Mouse (Mus musculus) monocyte, adult 5-6 weeks (primary cell): Measurements from ENCODE around the gene Chd1l. TPM values are rescaled to one million over a fixed set of nuclear protein-coding genes. Genes with fewer than 3 reads are reported as not detected.

ENCODE experiments used
- ATAC-seq: fragments of 153-309, 156-312 bp; replicated peaks from 2 replicates; pipeline ENCODE4 v1.8.0; 2017; ENCODE audit warnings: mild to moderate bottlenecking; ENCODE audit not compliant: low TSS enrichment, insufficient number of reproducible peaks, severe bottlenecking, poor library complexity, low FRiP score
- total RNA-seq: library from RNA; stranded (forward); fragments of 200-1000, 200-491, 200-594 nt; gene quantifications from 3 replicates; pipeline ENCODE4 v1.2.3, GENCODE M21; 2017

Gene Chd1l
- total RNA-seq, 1 experiment from 2014 or later, result 26.7 TPM

- ATAC-seq, result no peak
Observed at GRCm38 (mm10) chr3:97624611-97625010, 14.6 kb upstream of the Chd1l start.

DNA sequence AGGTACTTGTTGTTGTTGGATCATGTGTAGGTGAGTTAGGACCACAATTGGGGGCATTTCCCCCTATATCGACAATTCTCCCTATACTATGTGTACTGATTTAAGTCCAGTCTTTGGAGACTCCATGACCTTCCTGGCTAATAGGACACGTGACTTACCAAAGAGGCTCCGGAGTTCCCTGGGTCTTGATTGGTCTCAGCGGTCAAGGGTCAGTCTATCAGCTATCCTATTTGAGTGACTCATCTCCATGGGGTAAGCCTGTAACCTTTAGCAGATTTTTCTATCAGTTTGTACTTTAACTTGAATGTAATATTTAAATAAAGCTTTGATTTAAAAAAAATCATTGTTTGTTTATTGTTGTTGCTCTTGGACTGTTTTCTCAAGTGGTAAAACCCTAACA is 10.7 kb upstream of the Chd1l start:
- ATAC-seq, result no peak

DNA sequence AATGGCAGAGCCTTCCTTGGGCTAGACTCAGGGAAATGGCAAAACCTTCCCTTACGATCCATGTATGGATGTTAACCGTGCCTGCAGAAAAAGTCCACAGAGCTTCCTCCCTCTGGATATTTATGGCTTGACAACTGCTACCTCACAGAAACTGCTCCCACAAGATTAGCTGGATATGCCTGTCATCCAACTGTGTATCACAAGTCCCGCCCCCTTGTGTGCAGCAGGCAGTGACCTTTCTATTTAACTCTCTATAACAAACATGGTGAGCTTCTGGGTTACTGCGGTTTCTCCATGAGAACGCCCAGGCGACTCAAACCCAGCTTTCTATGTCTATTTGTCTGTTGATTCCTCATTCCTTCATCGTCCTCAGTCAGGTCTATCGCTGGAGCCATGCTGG is 7.9 kb upstream of the Chd1l start:
- ATAC-seq, result no peak

- ATAC-seq, result no peak
Observed at GRCm38 (mm10) chr3:97617091-97617825, 7.3 kb upstream of the Chd1l start.

DNA sequence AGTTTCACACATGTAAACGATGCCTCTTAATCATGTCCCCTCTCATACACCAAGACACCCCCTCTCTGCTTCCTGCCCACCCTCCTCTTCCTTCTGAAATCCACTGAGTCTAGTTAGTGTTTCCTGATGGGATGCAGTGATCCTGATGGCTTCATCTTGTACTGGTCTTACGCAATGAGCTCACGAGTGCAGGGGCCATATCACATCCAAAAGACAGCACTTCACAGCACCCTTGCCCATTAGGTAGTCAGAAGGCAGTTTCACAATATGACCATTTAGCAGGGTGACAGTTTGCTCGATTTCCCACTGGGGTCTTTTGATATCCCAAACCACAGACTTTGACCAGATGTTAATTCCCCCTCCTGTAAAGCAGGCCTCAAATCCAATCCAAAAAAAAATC is 5.9 kb upstream of the Chd1l start:
- no peak for ATAC-seq

GRCm38 (mm10) chr3:97615154-97615553 is 5.2 kb upstream of the Chd1l start:
- no peak for ATAC-seq

- no peak for ATAC-seq
Observed at GRCm38 (mm10) chr3:97611021-97611420, 1.0 kb upstream of the Chd1l start.

- peak; percentile 23 for ATAC-seq
Observed at GRCm38 (mm10) chr3:97609201-97609844, 680 bp downstream of the Chd1l start.

DNA sequence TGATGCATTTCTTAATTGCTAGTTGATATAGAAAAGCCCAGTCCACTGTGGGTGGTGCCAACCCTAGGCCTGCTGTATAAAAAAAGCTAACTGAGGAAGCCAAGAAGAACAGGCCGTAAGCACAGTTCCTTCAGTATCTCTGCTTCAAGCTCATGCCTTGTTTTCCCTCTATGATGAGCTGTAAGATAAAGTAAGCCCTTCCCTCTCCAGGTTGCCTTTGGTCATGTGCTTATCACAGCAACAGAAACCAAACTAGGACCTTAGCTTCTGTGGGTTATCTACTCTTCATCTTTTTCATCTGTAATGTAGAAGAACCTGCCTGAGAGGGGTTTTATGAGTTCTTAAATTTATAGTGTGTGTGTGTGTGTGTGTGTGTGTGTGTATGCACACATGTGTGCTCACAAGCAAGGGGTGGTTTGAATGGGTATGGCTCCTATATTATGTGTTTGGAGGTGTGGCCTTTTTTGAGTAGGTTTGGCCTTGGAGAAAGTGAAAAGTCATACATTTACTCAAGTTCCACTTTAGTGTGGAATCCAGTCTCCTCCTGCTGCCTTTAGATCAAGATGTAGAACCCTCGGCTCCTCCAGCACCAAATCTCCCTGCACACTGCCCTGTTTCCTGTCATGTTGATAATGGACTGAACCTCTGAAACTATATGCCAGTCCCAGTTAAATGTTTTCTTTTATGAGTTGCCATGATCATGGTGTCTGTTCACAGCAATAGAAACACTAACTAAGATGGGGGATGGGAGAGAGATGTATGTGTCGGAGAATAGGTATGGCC is 9.8 kb downstream of the Chd1l start:
- no peak for ATAC-seq

DNA sequence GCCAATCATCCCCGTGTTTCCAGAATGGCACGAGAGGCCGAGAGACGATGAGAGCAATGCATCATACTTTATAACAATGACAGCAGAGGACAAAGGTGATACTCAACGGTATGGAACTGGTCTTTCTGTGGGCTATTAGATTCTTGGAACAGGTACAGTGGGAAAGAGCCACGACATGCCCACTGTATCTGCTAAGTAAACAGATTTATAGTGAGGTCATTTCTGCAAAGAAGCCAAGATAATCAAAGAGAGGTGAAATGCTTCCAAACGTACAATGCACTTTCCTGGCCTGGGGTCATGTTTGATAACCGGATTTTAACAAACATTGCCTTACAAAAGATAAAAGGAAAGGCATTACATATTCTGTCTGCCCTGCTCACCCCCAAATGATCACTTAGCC is 13.2 kb downstream of the Chd1l start:
- no peak for ATAC-seq

GRCm38 (mm10) chr3:97595066-97595465 is 14.9 kb downstream of the Chd1l start:
- no peak for ATAC-seq

DNA sequence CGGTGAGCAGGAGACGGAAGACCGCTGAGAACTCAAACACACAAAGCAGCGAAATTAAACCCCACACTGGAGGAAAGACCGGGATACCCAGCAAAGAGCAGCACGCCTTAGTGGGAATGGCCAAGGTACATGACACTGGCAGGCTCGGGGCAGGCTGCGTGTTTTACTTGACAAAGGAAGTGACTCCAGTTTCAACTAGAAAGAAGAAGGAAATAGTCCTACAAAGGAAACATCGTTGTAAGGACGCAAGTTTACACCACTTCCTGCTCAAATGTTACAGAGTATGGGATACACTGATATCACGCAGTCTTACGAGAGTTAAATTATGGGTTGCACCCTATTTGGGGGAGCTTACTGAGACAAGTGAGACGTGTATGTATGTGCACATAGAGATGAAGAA is 15.9 kb downstream of the Chd1l start:
- no peak for ATAC-seq

GRCm38 (mm10) chr3:97593089-97593488 is 16.9 kb downstream of the Chd1l start:
- ATAC-seq, result no peak

DNA sequence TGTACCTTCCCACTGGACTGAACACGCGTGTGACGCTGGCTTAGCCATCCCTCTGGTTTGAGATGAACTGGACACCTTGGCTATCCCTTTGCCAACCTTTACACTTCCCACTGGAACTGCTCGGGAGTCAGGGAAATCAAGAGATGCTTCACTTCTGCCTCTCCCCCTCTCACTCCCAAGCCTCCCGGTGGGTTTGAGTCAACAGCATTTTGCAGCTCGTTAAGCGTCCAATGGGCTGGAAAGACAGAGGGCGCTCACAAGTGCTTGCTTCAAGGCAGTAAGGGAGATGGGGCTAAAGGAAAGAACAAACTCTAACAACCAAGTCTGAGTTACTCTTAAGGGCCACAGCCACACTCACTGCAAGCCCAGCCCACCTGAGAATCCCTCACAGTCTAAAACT is 19.3 kb downstream of the Chd1l start:
- no peak for ATAC-seq

DNA sequence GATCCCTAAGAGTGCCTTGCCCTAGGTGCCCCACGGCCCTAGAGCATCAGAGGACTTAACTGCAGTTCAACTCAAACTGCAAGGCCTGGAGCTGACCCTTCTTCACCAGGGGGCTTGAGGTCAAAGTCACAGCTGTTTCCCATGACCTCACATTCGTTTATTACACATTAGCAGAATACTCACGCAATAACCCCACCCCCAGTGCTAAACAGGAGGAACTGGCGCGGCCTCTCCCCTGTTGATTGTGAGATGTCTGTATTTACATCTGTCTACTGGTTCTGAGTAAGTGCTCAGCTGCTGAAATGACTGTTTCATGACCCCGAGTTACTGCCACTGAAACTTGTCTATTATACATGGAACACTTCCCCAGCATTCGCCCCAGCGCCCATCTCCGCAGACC is 22.3 kb downstream of the Chd1l start:
- no peak for ATAC-seq

GRCm38 (mm10) chr3:97585383-97586160 is 24.4 kb downstream of the Chd1l start:
- ATAC-seq, result peak; percentile 61

- ATAC-seq, result no peak
Observed at GRCm38 (mm10) chr3:97573807-97574206, 36.2 kb downstream of the Chd1l start.

- no peak for ATAC-seq
Observed at GRCm38 (mm10) chr3:97564588-97564987, 45.4 kb downstream of the Chd1l start.

DNA sequence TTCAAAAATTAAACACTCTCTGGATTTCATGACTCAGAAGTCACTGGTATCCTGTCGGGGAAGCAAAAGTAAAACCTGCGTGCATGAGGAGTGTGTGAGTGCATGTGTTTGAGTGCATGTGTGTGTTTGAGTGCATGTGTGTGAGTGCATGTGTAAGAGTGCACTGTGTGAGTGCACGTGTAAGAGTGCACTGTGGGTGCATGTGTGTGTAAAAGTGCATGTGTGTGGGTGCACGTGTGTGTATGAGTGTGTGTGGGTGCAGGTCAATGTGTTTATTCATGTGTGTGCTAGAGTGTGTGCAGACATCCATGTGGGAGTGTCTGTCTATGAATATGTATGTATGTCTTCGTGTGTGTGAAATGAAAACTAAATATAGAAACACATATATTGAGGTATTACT is 51.4 kb downstream of the Chd1l start:
- no peak for ATAC-seq
